In the genomic region with DNA sequence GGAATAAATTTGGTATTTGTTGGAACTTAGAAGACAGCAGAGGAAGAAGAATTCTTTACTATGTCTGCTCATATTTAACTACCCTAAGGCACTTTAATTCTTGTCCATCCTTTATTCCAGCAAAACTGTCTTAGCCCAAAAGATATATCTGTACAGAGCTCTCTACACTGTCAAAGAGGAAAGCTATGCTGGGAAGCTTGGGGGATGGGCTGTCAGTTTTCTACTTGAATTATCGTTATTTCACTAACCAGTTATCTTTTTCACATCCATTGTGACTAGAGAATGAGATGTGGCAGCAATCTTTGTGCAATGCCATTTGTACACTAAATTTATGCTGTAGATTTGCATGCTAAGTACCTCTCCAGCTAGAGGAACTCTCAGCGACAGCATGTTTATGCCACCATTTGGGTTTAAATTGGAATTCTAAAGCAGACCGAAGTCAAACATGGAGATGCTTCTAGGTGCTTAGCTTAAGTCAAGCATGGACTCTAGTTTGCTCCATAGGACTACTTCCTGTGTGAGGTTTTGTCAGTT, we compare ENCODE assay signal across 15 mouse cellular contexts.
"Had no signal": no experiment of that assay in that cellular context is flagged by ENCODE, and none has a peak within 500 bp of the region (broad histone marks: within the 10 kb centered on the region; RNA-seq: fewer than 3 reads in every experiment).

No protein-coding gene starts in this region.

- ATAC-seq: midbrain, embryonic 16.5 days had no signal

- H3K4me1 ChIP-seq: kidney, embryonic 15.5 days; liver, embryonic 13.5 days; neural tube, embryonic 13.5 days had no signal

- H3K9me3 ChIP-seq: kidney, embryonic 15.5 days; liver, embryonic 13.5 days; neural tube, embryonic 13.5 days had no signal

- DNase-seq: kidney, adult 8-10 months; kidney, postnatal 10 days; kidney, postnatal 36 days; layer of hippocampus, postnatal 36 days; liver, embryonic 13.5 days; lung, adult 2 months; lung, postnatal 14 days; lung, postnatal 4 days; thymus, adult 18-20 months; thymus, postnatal 36 days had no signal

- H3K9ac ChIP-seq: kidney, embryonic 15.5 days; liver, embryonic 13.5 days; neural tube, embryonic 13.5 days had no signal

- H3K27me3 ChIP-seq: kidney, embryonic 15.5 days; liver, embryonic 13.5 days; neural tube, embryonic 13.5 days had no signal

- H3K27ac ChIP-seq: kidney, embryonic 15.5 days; left cerebral cortex, adult 2 months; liver, embryonic 13.5 days; neural tube, embryonic 13.5 days had no signal

- H3K4me2 ChIP-seq: kidney, embryonic 15.5 days; liver, embryonic 13.5 days; neural tube, embryonic 13.5 days had no signal

- H3K4me3 ChIP-seq: kidney, embryonic 15.5 days; left cerebral cortex, adult 2 months; liver, embryonic 13.5 days; myocyte; neural tube, embryonic 13.5 days had no signal

- H3K36me3 ChIP-seq: kidney, embryonic 15.5 days; liver, embryonic 13.5 days; neural tube, embryonic 13.5 days had no signal
